Mouse (Mus musculus): ENCODE results near the gene Gsto2. TPM values are rescaled to one million over a fixed set of nuclear protein-coding genes. Genes with fewer than 3 reads are reported as not detected.

Gene Gsto2
- polyA plus RNA-seq, 1 experiment: not detected

GRCm38 (mm10) chr19:47919126-47919965, 54.0 kb downstream of the Gsto2 start, which contains the start of the genes Cfap43 and Itprip:
TSS of gene Cfap43 (minus strand) at chr19:47919287.
TSS of gene Itprip (minus strand) at chr19:47919299.
- TF ChIP-seq GATA1 (IDR thresholded peaks at IDR 0.05; ENCODE audit: low read length): no peak

GRCm38 (mm10) chr19:47919966-47920375, 54.6 kb downstream of the Gsto2 start:
- no peak for TF ChIP-seq GATA1 (IDR thresholded peaks at IDR 0.05; ENCODE audit: low read length)

GRCm38 (mm10) chr19:47925819-47926218, 60.5 kb downstream of the Gsto2 start:
- no peak for TF ChIP-seq GATA1 (IDR thresholded peaks at IDR 0.05; ENCODE audit: low read length)

GRCm38 (mm10) chr19:47927032-47927431, 61.7 kb downstream of the Gsto2 start:
- TF ChIP-seq GATA1 (IDR thresholded peaks at IDR 0.05; ENCODE audit: low read length): no peak

- no peak for TF ChIP-seq GATA1 (IDR thresholded peaks at IDR 0.05; ENCODE audit: low read length)
These were observed 63.7 kb downstream of the Gsto2 start for GRCm38 (mm10) chr19:47929043-47929442.

- TF ChIP-seq GATA1 (IDR thresholded peaks at IDR 0.05; ENCODE audit: low read length): no peak
These were observed 66.8 kb downstream of the Gsto2 start for GRCm38 (mm10) chr19:47931982-47932638.

GRCm38 (mm10) chr19:47934146-47934545, 68.8 kb downstream of the Gsto2 start:
- no peak for TF ChIP-seq GATA1 (IDR thresholded peaks at IDR 0.05; ENCODE audit: low read length)

- no peak for TF ChIP-seq GATA1 (IDR thresholded peaks at IDR 0.05; ENCODE audit: low read length)
These were observed 69.4 kb downstream of the Gsto2 start for GRCm38 (mm10) chr19:47934636-47935238.

- TF ChIP-seq GATA1 (IDR thresholded peaks at IDR 0.05; ENCODE audit: low read length): no peak
These were observed 70.2 kb downstream of the Gsto2 start for GRCm38 (mm10) chr19:47935530-47935929.

Other genes starting within 250 kb of the Gsto2 start
- not detected in 2 replicates for gene Col17a1, start 173.4 kb upstream of the Gsto2 start, polyA plus RNA-seq (2012)
- 9.2 and 19.6 TPM in 2 replicates for gene Sfr1, start 133.9 kb upstream of the Gsto2 start, polyA plus RNA-seq (2012)
- gene Gsto1, start 10.6 kb upstream of the Gsto2 start, polyA plus RNA-seq (2012): 86.9 and 135 TPM in 2 replicates
- not detected in 2 replicates for gene Cfap43, start 53.8 kb downstream of the Gsto2 start, polyA plus RNA-seq (2012)
- gene Itprip, start 53.8 kb downstream of the Gsto2 start, polyA plus RNA-seq (2012): 1.6 and 2.1 TPM in 2 replicates
- gene Cfap58, start 72.1 kb downstream of the Gsto2 start, polyA plus RNA-seq (2012): not detected in 2 replicates

All from G1E-ER4 (cell line).